Mouse (Mus musculus) olfactory bulb, adult 2 months (tissue): ENCODE data around the gene Ap1b1.

Experiments
- CTCF ChIP-seq: fragments of 200-500 bp; IDR thresholded peaks from 2 replicates; pipeline ENCODE4 v1.5.1; 2012; ENCODE audit warnings: low read depth, mild to moderate bottlenecking, low read length, moderate library complexity; ENCODE audit not compliant: insufficient read depth
- POLR2A ChIP-seq: fragments of 200-500 bp; IDR thresholded peaks from 2 replicates; pipeline ENCODE4 v1.6.1; 2012; ENCODE audit warnings: mild to moderate bottlenecking, low read depth, low read length, moderate library complexity; ENCODE audit not compliant: insufficient read depth

DNA sequence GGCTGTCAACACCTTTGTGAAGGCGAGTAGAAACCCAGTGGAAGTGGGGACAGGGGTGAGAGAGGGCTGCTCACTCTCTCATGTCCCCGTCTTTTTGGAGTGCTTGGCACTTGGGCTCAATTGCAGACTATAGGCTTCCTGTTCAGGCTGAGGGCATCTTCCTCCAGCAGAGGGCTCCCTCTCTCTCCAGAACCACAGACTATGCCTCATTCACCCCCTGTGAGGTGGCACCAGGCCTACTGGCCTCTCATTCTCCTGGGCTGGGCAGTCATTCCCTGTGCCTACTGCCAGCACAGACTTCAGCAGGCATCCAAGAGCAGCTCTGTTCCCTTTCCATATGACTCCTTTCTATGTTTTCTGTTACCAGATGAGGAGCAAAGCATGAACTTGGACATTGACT is 29.1 kb downstream of the Ap1b1 start:
- TF ChIP-seq CTCF (peak; percentile 64), POLR2A (no peak)
